Mouse (Mus musculus): ENCODE data around the gene Zswim2.
"Not testable (repeated sequence)": the region's sequence is repeated elsewhere in the genome, so short reads cannot be mapped to it uniquely, and the experiment has no call there.

GRCm38 (mm10) chr2:83972823-83973222 is 31.8 kb upstream of the Zswim2 start, which contains the start of gene Gm13696:
- not testable (repeated sequence) for TF ChIP-seq CTCF (IDR thresholded peaks at IDR 0.05; ENCODE audit: control insufficient read depth, insufficient read depth, insufficient replicate concordance, low read depth, low read length); POLR2A (IDR thresholded peaks at IDR 0.05; ENCODE audit: control insufficient read depth, low read depth, low read length)
